Mouse (Mus musculus): ENCODE measurements around the gene Olfr1359.
A peak's percentile ranks its signal among the peaks of the same experiment; 100 is the strongest.

The Olfr1359 gene

DNA sequence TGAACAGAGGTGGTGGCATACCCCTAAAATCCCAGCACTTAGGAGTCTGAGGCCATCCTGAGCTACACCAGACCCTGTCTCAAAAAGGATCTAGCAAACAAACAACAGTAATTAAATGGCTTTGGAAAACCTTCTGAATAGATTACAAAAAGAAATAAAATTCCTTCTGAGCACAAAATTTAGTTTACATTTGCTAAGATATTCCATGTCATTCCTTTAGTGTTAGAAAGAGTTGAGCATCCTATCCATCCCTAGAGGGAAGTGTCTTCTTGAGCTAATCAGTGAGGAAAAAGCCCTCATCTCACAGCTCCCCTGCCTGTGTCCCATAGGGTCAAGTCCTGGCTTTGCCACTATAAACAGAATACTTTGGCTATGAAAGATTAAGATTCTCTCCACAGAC, at the start of gene Olfr1359:
Olfr1359 (plus strand) TSS at position 301 of the 400 bp plus-strand sequence.
- DNase-seq (ENCODE audit: low read depth, low spot score) = no peak

DNA sequence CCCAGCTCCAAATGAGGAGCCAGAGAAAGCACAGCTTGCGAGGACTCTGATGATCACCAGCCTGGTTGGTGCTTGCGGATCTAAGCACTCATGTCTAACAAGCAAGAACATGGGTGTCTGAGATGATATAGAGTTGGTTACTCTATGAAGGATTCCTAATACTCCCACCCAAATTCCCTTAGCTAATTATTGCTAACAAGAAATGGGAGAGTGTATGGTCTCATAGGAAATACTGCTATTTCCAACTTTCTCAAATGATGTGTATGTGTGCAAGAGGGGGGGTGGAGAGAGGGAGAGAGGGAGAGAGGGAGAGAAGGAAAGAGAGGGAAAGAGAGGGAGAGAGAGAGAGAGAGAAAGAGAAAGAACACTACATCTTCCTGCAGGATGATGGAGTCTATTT, 34.6 kb upstream of the Olfr1359 start, which contains the start of gene Olfr1361:
Olfr1361 (minus strand) TSS at position 101 of the 400 bp plus-strand sequence.
- DNase-seq (ENCODE audit: low read depth, low spot score) = no peak

DNA sequence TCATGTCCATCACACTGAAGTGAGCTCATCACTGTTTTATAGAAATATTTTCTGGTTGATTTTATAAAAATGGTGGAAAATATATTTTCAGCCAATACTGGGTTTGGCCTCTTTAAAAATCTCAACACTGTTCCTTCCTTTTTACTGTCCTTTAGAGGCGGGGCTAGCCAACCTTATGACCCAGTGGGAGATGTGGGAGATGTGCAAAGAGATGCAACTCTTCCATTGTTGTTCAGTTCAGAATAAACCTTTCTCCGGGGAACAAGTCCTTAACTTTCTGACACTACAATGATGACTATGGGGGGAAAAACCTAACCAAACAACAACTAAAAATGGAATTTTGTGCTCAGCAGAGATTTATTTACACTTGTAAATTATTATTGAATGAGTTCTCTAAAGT, 20.6 kb upstream of the Olfr1359 start, which contains the start of gene Olfr1360:
Olfr1360 (minus strand) TSS at position 101 of the 400 bp plus-strand sequence.
- DNase-seq (ENCODE audit: low read depth, low spot score) = no peak

DNA sequence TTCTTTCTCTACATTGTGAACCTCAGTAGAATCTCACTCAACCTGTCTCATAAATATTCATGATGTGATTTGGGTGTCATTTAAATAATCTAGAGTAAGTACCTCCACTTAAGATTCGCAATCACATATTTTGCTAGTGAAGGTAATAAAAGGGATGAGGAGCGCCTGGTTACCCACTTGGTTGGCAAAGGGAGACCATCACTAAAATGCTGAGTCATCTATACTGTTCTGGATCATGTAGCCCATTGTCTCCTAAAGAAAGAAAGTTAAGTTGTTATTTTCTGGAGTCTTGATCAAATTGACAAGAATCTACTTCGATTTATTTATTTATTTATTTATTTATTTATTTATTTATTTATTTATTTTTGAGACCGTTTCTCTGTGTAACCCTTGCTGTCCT, 8.8 kb downstream of the Olfr1359 start:
- no peak for DNase-seq (ENCODE audit: low read depth, low spot score)

GRCm38 (mm10) chr13:21710031-21710711, 12.3 kb downstream of the Olfr1359 start:
- peak; percentile 90 for DNase-seq (ENCODE audit: low read depth, low spot score)

DNA sequence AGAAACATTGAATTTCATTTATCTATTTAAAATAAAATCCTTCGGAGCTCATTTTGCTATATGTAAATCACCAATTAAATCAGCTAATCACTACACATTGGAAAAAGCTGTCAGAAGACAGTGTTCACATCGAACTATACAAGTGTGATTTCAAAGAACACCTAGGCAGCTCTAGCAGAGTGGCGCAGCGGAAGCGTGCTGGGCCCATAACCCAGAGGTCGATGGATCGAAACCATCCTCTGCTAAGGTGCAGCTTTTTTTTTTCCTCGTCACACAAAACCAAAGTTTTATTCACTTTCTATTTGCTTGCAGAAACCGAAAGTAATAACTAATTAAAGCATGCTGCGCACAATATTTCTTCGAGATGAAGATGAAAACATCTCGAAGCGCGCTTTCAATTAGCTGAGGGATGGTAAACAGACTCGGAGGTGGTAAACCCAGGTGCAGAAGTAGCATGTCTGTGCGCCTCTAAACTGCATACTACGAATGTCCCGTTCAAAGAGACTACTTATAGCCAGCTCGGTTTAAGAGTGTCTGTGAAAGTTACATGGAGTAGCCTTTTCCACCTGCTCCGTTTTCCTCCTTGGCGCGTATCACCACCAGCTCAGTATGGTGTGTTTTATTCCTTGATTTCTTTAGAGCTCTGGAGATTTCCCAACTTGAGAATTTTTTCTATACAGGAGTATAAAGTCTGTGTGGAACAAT, 13.1 kb downstream of the Olfr1359 start:
- DNase-seq (ENCODE audit: low read depth, low spot score) = peak; percentile 68

GRCm38 (mm10) chr13:21711698-21712097, 13.8 kb downstream of the Olfr1359 start:
- DNase-seq (ENCODE audit: low read depth, low spot score) = no peak

GRCm38 (mm10) chr13:21714725-21715124, 16.8 kb downstream of the Olfr1359 start:
- DNase-seq (ENCODE audit: low read depth, low spot score) = peak; percentile 76

DNA sequence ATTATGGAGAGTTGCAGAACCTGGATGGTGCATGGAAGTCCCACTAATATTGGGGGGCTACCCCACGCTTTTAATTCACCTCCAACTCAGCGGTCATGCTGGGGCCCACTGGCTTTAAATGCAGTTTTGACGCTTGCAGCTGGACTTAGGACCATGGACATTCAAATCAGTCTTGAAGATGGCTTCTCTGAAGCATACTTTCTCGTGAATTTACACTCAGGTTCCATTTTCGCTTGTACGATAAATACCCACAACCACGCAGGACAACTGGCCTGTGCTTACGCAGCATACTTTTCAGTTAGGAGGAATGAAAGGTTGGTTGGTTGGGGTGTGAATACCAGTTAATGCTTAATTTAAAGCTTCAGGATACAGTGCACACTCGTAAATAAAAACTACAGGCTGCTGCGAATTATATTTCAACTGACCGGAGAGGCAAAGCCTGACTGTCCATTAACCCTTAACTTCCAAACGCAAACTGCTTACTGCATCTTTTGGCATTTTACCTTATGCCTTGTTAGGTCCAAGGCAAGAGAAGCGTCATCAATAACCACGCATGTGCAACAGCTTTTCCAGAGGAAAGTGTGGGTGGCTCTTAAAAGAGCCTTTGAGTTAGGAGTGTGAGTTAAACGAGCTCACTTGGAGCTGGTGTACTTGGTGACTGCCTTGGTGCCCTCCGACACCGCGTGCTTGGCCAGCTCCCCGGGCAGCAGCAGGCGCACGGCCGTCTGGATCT, 17.4 kb downstream of the Olfr1359 start:
- DNase-seq (ENCODE audit: low read depth, low spot score) = peak; percentile 73

GRCm38 (mm10) chr13:21715864-21716539, 18.1 kb downstream of the Olfr1359 start, which contains the start of the genes Hist1h2bl and Hist1h2ai:
Gene Hist1h2bl, minus strand, starts transcription at chr13:21716143.
Gene Hist1h2ai, plus strand, starts transcription at chr13:21716422.
- DNase-seq (ENCODE audit: low read depth, low spot score) = peak; percentile 98

GRCm38 (mm10) chr13:21716540-21717391, 18.9 kb downstream of the Olfr1359 start:
- peak; percentile 84 for DNase-seq (ENCODE audit: low read depth, low spot score)

GRCm38 (mm10) chr13:21717397-21718357, 19.8 kb downstream of the Olfr1359 start, which contains the start of gene Hist1h3h:
Gene Hist1h3h, plus strand, starts transcription at chr13:21717659.
- DNase-seq (ENCODE audit: low read depth, low spot score) = peak; percentile 96

DNA sequence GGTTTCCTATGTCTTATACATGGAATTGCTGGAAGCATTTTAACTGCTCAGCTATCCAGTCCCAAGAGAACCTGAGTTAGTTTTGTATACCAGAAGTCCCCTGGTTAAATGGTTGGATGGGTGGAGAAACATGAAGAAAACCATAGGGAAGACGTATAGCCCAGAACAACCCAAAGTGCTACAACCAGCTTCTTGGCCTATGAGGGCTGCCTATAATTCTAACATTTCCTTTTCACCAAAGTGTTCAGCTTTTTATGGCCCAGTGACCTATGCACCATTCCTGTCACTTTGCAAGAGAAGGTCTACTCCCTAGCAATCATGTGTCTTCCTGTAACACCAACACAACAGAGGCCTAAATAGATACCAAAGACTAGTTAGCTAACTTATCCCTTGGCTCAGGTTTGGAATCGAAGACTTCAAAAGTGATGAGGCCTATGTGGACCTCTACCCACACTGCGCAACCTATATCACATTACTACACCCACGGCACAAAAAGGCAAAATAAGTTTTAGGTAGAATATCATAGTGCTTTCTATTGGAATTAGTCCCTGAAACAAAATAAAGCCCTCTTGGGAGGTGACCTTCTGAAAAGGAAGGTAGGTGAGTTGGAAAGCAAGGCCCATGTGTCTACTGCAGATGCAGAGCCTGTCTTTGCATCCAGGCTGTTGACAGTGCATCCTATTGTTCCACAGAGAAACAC, 20.6 kb downstream of the Olfr1359 start:
- DNase-seq (ENCODE audit: low read depth, low spot score) = peak; percentile 72

GRCm38 (mm10) chr13:21721107-21721756, 23.3 kb downstream of the Olfr1359 start:
- DNase-seq (ENCODE audit: low read depth, low spot score) = peak; percentile 72

DNA sequence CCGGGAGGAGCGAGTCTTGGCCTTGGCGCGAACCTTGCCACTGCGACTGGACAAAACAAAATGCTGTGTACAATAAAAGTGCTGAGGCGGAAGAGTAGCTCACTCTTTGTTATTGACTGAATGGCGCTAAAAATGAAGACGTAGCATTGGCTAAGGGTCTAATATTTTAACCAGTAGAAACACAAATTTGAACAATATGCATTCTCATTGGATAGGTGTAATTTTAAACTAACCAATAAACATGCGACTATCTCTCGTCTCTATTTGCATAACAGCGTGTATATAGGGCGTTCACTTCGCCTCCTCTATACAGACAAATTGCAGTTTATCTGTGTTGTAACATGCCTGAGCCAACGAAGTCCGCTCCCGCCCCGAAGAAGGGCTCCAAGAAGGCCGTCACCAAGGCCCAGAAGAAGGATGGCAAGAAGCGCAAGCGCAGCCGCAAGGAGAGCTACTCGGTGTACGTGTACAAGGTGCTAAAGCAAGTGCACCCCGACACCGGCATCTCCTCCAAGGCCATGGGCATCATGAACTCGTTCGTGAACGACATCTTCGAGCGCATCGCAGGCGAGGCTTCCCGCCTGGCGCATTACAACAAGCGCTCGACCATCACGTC, 24.0 kb downstream of the Olfr1359 start, which contains the start of gene Hist1h2bm:
Hist1h2bm (plus strand) TSS at position 288 of the 616 bp plus-strand sequence.
- peak; percentile 97 for DNase-seq (ENCODE audit: low read depth, low spot score)

GRCm38 (mm10) chr13:21722373-21722925, 24.5 kb downstream of the Olfr1359 start:
- peak; percentile 54 for DNase-seq (ENCODE audit: low read depth, low spot score)
